Mouse (Mus musculus) limb, embryonic 10.5 days (tissue): ENCODE results near the gene Plcb3. TPM values are rescaled to one million over a fixed set of nuclear protein-coding genes. Genes with fewer than 3 reads are reported as not detected.
A peak's percentile ranks its signal among the peaks of the same experiment; 100 is the strongest.

ENCODE experiments used
- DNase-seq: peaks from one replicate; pipeline ENCODE4 v3.0.0-alpha.2; 2017; ENCODE audit warnings: low spot score
- H3K27ac ChIP-seq: fragments of 300-500 bp; sonication (generic); 2 replicates; pipeline ENCODE4 v1.5.1; 2016; ENCODE audit warnings: mild to moderate bottlenecking
- H3K27me3 ChIP-seq: fragments of 300-500 bp; sonication (generic); 2 replicates; pipeline ENCODE4 v1.6.1; 2016; ENCODE audit warnings: low read depth, mild to moderate bottlenecking; ENCODE audit not compliant: poor library complexity, severe bottlenecking
- H3K36me3 ChIP-seq: fragments of 300-500 bp; sonication (generic); 2 replicates; pipeline ENCODE4 v1.6.1; 2016; ENCODE audit warnings: mild to moderate bottlenecking, moderate library complexity
- H3K4me1 ChIP-seq: fragments of 300-500 bp; sonication (generic); 2 replicates; pipeline ENCODE4 v1.6.1; 2016
- H3K4me3 ChIP-seq: fragments of 300-500 bp; sonication (generic); 2 replicates; pipeline ENCODE4 v1.5.1; 2016; ENCODE audit warnings: mild to moderate bottlenecking, moderate library complexity
- H3K9me3 ChIP-seq: fragments of 300-500 bp; sonication (generic); replicated peaks from 2 replicates; pipeline ENCODE4 v1.6.1; 2016; ENCODE audit warnings: mild to moderate bottlenecking
- WGBS: fragments of 180-500 bp; shearing (Covaris S2); methylation state at CpG from one replicate; pipeline ENCODE4 v1.1.7; 2016; 5-methylcytosine and 5-hydroxymethylcytosine counted together
- polyA plus RNA-seq: library from polyadenylated mRNA; unstranded; fragments of >200 nt; fragmentation: Nextera tagmentation; extraction: Ambion mirVana; gene quantifications from 2 replicates; pipeline ENCODE4 v1.2.1, GENCODE M21; 2016

The Plcb3 gene
- polyA plus RNA-seq, 1 experiment from 2014 or later, result 37.8 TPM

- Histone ChIP-seq H3K4me1 (peaks cover 33% of the 10 kb centered on the region), H3K27ac (0 out of 2 replicates have a peak overlapping the region, but pooled peaks have one; percentile 3), H3K4me3 (peak overlapping the region; percentile 96), H3K9me3 (no peaks in the 10 kb centered on the region), H3K36me3 (peaks cover 44% of the 10 kb centered on the region), H3K27me3 (no peaks in the 10 kb centered on the region)
- no peak for DNase-seq
- 85% methylated on average over 10 of the region's 10 CpGs for WGBS
Measured at GRCm38 (mm10) chr19:6985951-6986708, 9.9 kb upstream of the Plcb3 start.

GRCm38 (mm10) chr19:6985300-6985699 is 9.0 kb upstream of the Plcb3 start:
- no peak for DNase-seq
- 80% methylated on average over 19 of the region's 19 CpGs for WGBS
- H3K4me1 ChIP-seq, result peaks cover 38% of the 10 kb centered on the region
- H3K27ac ChIP-seq, result no peak overlapping the region
- peaks cover 44% of the 10 kb centered on the region for H3K36me3 ChIP-seq
- H3K9me3 ChIP-seq, result no peaks in the 10 kb centered on the region
- H3K27me3 ChIP-seq, result no peaks in the 10 kb centered on the region
- 0 out of 2 replicates have a peak overlapping the region, but pooled peaks have one; percentile 96 for H3K4me3 ChIP-seq

- H3K27me3 ChIP-seq, result no peaks in the 10 kb centered on the region
- no peak for DNase-seq
- peaks cover 49% of the 10 kb centered on the region for H3K36me3 ChIP-seq
- H3K4me3 ChIP-seq, result no peak overlapping the region
- 97% methylated on average over 5 of the region's 5 CpGs for WGBS
- no peak overlapping the region for H3K27ac ChIP-seq
- peaks cover 50% of the 10 kb centered on the region for H3K4me1 ChIP-seq
- H3K9me3 ChIP-seq, result no peaks in the 10 kb centered on the region
Measured at GRCm38 (mm10) chr19:6983621-6984020, 7.4 kb upstream of the Plcb3 start.

GRCm38 (mm10) chr19:6981465-6981864 is 5.2 kb upstream of the Plcb3 start:
- peak overlapping the region; percentile 65; the same call in 1 of the 2 replicates for H3K4me3 ChIP-seq
- WGBS, result 83% methylated on average over 4 of the region's 4 CpGs
- H3K27ac ChIP-seq, result no peak overlapping the region
- H3K36me3 ChIP-seq, result peaks cover 70% of the 10 kb centered on the region
- H3K9me3 ChIP-seq, result no peaks in the 10 kb centered on the region
- no peaks in the 10 kb centered on the region for H3K27me3 ChIP-seq
- H3K4me1 ChIP-seq, result peaks cover 50% of the 10 kb centered on the region
- DNase-seq, result no peak

GRCm38 (mm10) chr19:6980381-6981093 is 4.3 kb upstream of the Plcb3 start, which contains the start of gene Fkbp2:
TSS of gene Fkbp2 (minus strand) at chr19:6980501.
- no peaks in the 10 kb centered on the region for H3K9me3 ChIP-seq
- WGBS, result 2% methylated on average over 38 of the region's 38 CpGs
- H3K36me3 ChIP-seq, result peaks cover 68% of the 10 kb centered on the region
- H3K4me1 ChIP-seq, result peaks cover 50% of the 10 kb centered on the region
- H3K27ac ChIP-seq, result peak within 1 kb of the TSS; percentile 94
- DNase-seq, result peak; percentile 98
- peak within 1 kb of the TSS; percentile 65 for H3K4me3 ChIP-seq
- H3K27me3 ChIP-seq, result no peaks in the 10 kb centered on the region

- H3K27ac ChIP-seq, result peak overlapping the region; percentile 94
- H3K36me3 ChIP-seq, result peaks cover 60% of the 10 kb centered on the region
- peak; percentile 100 for DNase-seq
- H3K27me3 ChIP-seq, result no peaks in the 10 kb centered on the region
- WGBS, result under 1% methylated on average over 59 of the region's 59 CpGs
- peaks cover 45% of the 10 kb centered on the region for H3K4me1 ChIP-seq
- H3K9me3 ChIP-seq, result no peaks in the 10 kb centered on the region
- H3K4me3 ChIP-seq, result peak overlapping the region; percentile 65
Measured at GRCm38 (mm10) chr19:6979486-6980380, 3.5 kb upstream of the Plcb3 start.

GRCm38 (mm10) chr19:6979001-6979479 is 2.8 kb upstream of the Plcb3 start:
- Histone ChIP-seq H3K36me3 (peaks cover 55% of the 10 kb centered on the region), H3K4me1 (peaks cover 47% of the 10 kb centered on the region), H3K4me3 (peak overlapping the region; percentile 65), H3K9me3 (no peaks in the 10 kb centered on the region), H3K27me3 (no peaks in the 10 kb centered on the region), H3K27ac (peak overlapping the region; percentile 94)
- WGBS, result 15% methylated on average over 11 of the region's 11 CpGs
- DNase-seq, result peak; percentile 49

- no peaks in the 10 kb centered on the region for H3K27me3 ChIP-seq
- H3K36me3 ChIP-seq, result peaks cover 51% of the 10 kb centered on the region
- H3K4me1 ChIP-seq, result peaks cover 51% of the 10 kb centered on the region
- no peaks in the 10 kb centered on the region for H3K9me3 ChIP-seq
- 54% methylated on average over 3 of the region's 3 CpGs for whole genome bisulfite sequencing
- 0 out of 2 replicates have a peak overlapping the region, but pooled peaks have one; percentile 19 for H3K27ac ChIP-seq
- no peak for DNase-seq
- H3K4me3 ChIP-seq, result peak overlapping the region; percentile 65
Measured at GRCm38 (mm10) chr19:6978639-6978974, 2.3 kb upstream of the Plcb3 start.

GRCm38 (mm10) chr19:6977759-6978638 is 1.7 kb upstream of the Plcb3 start:
- WGBS, result 83% methylated on average over 13 of the region's 13 CpGs
- DNase-seq, result no peak
- Histone ChIP-seq H3K4me1 (peaks cover 54% of the 10 kb centered on the region), H3K9me3 (no peaks in the 10 kb centered on the region), H3K27ac (0 out of 2 replicates have a peak overlapping the region, but pooled peaks have one; percentile 19), H3K36me3 (peaks cover 46% of the 10 kb centered on the region), H3K4me3 (peak overlapping the region; percentile 65), H3K27me3 (no peaks in the 10 kb centered on the region)

- peaks cover 31% of the 10 kb centered on the region for H3K36me3 ChIP-seq
- H3K27me3 ChIP-seq, result peaks cover 3% of the 10 kb centered on the region; the same call in 1 of the 2 replicates
- peaks cover 78% of the 10 kb centered on the region for H3K4me1 ChIP-seq
- H3K9me3 ChIP-seq, result no peaks in the 10 kb centered on the region
- peak within 1 kb of the TSS; percentile 93 for H3K27ac ChIP-seq
- DNase-seq, result peak; percentile 94
- 2% methylated on average over 83 of the region's 84 CpGs for WGBS
- peak within 1 kb of the TSS; percentile 83 for H3K4me3 ChIP-seq
Measured at GRCm38 (mm10) chr19:6974211-6975205, 1.8 kb downstream of the Plcb3 start, which contains the start of gene Ppp1r14b. TSS of gene Ppp1r14b (plus strand) at chr19:6974968.
